Mouse (Mus musculus): ENCODE data around the gene Syngr2. TPM values are rescaled to one million over a fixed set of nuclear protein-coding genes. Genes with fewer than 3 reads are reported as not detected.

The Syngr2 gene
- polyA plus RNA-seq, 1 experiment from 2014 or later = 15.9 TPM

DNA sequence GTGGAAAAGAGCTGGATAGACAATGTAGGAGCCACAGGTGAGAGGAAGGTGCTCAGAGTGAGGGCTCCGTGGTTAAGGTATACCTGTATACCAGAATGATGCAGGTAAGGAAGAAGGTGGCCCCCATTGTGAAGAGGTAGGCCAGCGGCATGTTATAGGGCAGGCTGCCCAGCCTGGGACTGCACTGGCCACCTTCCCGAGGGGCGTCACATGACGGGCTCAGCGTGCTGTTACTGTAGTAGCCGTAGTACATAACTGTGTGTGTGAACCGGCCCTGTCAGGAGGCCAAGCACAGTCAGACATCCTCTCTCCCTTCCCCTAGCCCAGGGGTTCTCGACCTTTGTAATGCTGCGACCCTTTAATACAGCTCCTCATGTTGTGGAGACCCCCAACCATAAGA is 34.5 kb upstream of the Syngr2 start:
- H3K27me3 ChIP-seq = peaks cover 15% of the 10 kb centered on the region
- H3K4me1 ChIP-seq = peaks cover 12% of the 10 kb centered on the region
- no peaks in the 10 kb centered on the region for H3K36me3 ChIP-seq (ENCODE audit: poor library complexity, severe bottlenecking)
- no peak overlapping the region for H3K9ac ChIP-seq
- H3K27ac ChIP-seq = no peak overlapping the region
- 90% methylated on average over 10 of the region's 10 CpGs for WGBS
- no peak overlapping the region for H3K4me2 ChIP-seq
- no peak for ATAC-seq
- H3K9me3 ChIP-seq (replicated peaks) = no peaks in the 10 kb centered on the region
- no peak overlapping the region for H3K4me3 ChIP-seq

DNA sequence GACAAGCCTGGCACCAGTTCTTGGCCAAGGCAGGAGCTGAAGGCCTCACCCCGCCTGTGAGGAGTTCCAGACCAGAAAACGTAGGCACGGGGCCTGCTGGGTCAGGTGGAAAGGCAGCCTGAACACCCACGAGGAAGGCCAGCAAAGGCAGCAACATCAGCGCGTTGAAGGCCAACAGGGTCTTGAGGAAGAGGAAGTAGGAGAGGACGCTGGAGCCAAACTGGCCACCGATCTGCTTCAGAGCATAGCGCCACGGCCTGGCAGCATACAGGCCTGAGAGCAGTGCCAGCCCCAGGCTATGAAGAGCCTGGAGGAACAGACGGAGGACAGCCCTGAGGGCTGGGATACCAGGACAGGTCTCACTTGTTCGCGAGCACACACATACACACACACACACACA is 33.9 kb upstream of the Syngr2 start:
- no peak for ATAC-seq
- Histone ChIP-seq H3K27me3 (peaks cover 21% of the 10 kb centered on the region), H3K4me2 (no peak overlapping the region), H3K4me1 (peaks cover 13% of the 10 kb centered on the region), H3K9ac (no peak overlapping the region), H3K36me3 (ENCODE audit: poor library complexity, severe bottlenecking) (no peaks in the 10 kb centered on the region), H3K9me3 (replicated peaks) (no peaks in the 10 kb centered on the region), H3K4me3 (no peak overlapping the region), H3K27ac (no peak overlapping the region)
- WGBS = 86% methylated on average over 11 of the region's 13 CpGs

GRCm38 (mm10) chr11:117776085-117776792 is 33.2 kb upstream of the Syngr2 start:
- 90% methylated on average over 14 of the region's 14 CpGs for WGBS
- Histone ChIP-seq H3K4me1 (peaks cover 19% of the 10 kb centered on the region), H3K4me2 (no peak overlapping the region), H3K9ac (no peak overlapping the region), H3K4me3 (no peak overlapping the region), H3K27ac (no peak overlapping the region), H3K27me3 (peaks cover 28% of the 10 kb centered on the region), H3K36me3 (ENCODE audit: poor library complexity, severe bottlenecking) (no peaks in the 10 kb centered on the region), H3K9me3 (replicated peaks) (no peaks in the 10 kb centered on the region)
- ATAC-seq = no peak

DNA sequence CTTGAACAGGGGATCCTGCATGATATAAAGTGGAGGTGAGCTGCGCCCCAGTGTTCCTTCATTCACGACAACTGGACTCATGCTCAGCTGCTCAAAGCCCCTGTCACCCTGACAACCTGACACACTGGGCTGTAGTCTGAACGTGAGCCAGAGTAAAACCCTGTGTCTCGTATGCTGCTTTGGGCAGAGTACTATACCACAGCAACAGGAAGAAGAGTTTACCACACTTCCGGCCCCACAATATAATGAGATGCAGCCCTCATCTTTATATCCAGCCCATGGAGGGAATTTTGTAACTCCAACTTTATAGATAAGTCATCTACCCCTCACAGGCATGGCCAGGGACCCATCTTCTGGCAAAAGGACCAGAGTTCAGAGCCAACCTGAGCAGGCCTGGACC is 32.4 kb upstream of the Syngr2 start:
- Histone ChIP-seq H3K9me3 (replicated peaks) (no peaks in the 10 kb centered on the region), H3K9ac (no peak overlapping the region), H3K4me3 (no peak overlapping the region), H3K36me3 (ENCODE audit: poor library complexity, severe bottlenecking) (no peaks in the 10 kb centered on the region), H3K27me3 (peaks cover 37% of the 10 kb centered on the region), H3K4me2 (no peak overlapping the region), H3K4me1 (peaks cover 19% of the 10 kb centered on the region), H3K27ac (no peak overlapping the region)
- no peak for ATAC-seq
- WGBS = 88% methylated on average over 5 of the region's 5 CpGs

- H3K4me3 ChIP-seq = no peak overlapping the region
- no peaks in the 10 kb centered on the region for H3K9me3 ChIP-seq (replicated peaks)
- WGBS = 93% methylated on average over 11 of the region's 11 CpGs
- peaks cover 21% of the 10 kb centered on the region for H3K4me1 ChIP-seq
- no peak overlapping the region for H3K4me2 ChIP-seq
- H3K36me3 ChIP-seq (ENCODE audit: poor library complexity, severe bottlenecking) = no peaks in the 10 kb centered on the region
- no peak for ATAC-seq
- peaks cover 46% of the 10 kb centered on the region for H3K27me3 ChIP-seq
- no peak overlapping the region for H3K27ac ChIP-seq
- H3K9ac ChIP-seq = no peak overlapping the region
These were observed 31.4 kb upstream of the Syngr2 start for GRCm38 (mm10) chr11:117778031-117778430.

- Histone ChIP-seq H3K27ac (no peak overlapping the region), H3K4me2 (peak overlapping the region; percentile 55; the same call in 1 of the 2 replicates), H3K4me1 (peaks cover 27% of the 10 kb centered on the region), H3K9ac (no peak overlapping the region), H3K9me3 (replicated peaks) (no peaks in the 10 kb centered on the region), H3K27me3 (peaks cover 53% of the 10 kb centered on the region), H3K4me3 (no peak overlapping the region), H3K36me3 (ENCODE audit: poor library complexity, severe bottlenecking) (no peaks in the 10 kb centered on the region)
- WGBS = 78% methylated on average over 12 of the region's 12 CpGs
- no peak for ATAC-seq
These were observed 30.5 kb upstream of the Syngr2 start for GRCm38 (mm10) chr11:117778851-117779433.

GRCm38 (mm10) chr11:117779434-117780198 is 29.9 kb upstream of the Syngr2 start:
- peak; percentile 33; the same call in 1 of the 2 replicates for ATAC-seq
- H3K4me3 ChIP-seq = peak overlapping the region; percentile 24
- peaks cover 60% of the 10 kb centered on the region for H3K27me3 ChIP-seq
- 5% methylated on average over 38 of the region's 38 CpGs for WGBS
- peak overlapping the region; percentile 6 for H3K9ac ChIP-seq
- H3K36me3 ChIP-seq (ENCODE audit: poor library complexity, severe bottlenecking) = no peaks in the 10 kb centered on the region
- no peak overlapping the region; the same call in 1 of the 2 replicates for H3K27ac ChIP-seq
- H3K9me3 ChIP-seq (replicated peaks) = no peaks in the 10 kb centered on the region
- peaks cover 27% of the 10 kb centered on the region for H3K4me1 ChIP-seq
- H3K4me2 ChIP-seq = peak overlapping the region; percentile 55

- Histone ChIP-seq H3K4me1 (peaks cover 27% of the 10 kb centered on the region), H3K27me3 (peaks cover 64% of the 10 kb centered on the region), H3K9ac (peak overlapping the region; percentile 6), H3K36me3 (ENCODE audit: poor library complexity, severe bottlenecking) (no peaks in the 10 kb centered on the region), H3K4me2 (peak overlapping the region; percentile 55), H3K9me3 (replicated peaks) (no peaks in the 10 kb centered on the region), H3K27ac (no peak overlapping the region; the same call in 1 of the 2 replicates), H3K4me3 (peak overlapping the region; percentile 24)
- no peak for ATAC-seq
- 3% methylated on average over 17 of the region's 17 CpGs for WGBS
These were observed 29.3 kb upstream of the Syngr2 start for GRCm38 (mm10) chr11:117780199-117780515.

- no peak overlapping the region for H3K27ac ChIP-seq
- ATAC-seq = no peak
- H3K36me3 ChIP-seq (ENCODE audit: poor library complexity, severe bottlenecking) = no peaks in the 10 kb centered on the region
These were observed 28.8 kb upstream of the Syngr2 start for GRCm38 (mm10) chr11:117780582-117781111.

GRCm38 (mm10) chr11:117781199-117781821 is 28.2 kb upstream of the Syngr2 start:
- no peak for ATAC-seq
- H3K36me3 ChIP-seq (ENCODE audit: poor library complexity, severe bottlenecking) = no peaks in the 10 kb centered on the region
- H3K4me3 ChIP-seq = no peak overlapping the region
- peak overlapping the region; percentile 55 for H3K4me2 ChIP-seq
- no peaks in the 10 kb centered on the region for H3K9me3 ChIP-seq (replicated peaks)
- H3K4me1 ChIP-seq = peaks cover 27% of the 10 kb centered on the region
- 23% methylated on average over 18 of the region's 18 CpGs for WGBS
- H3K27me3 ChIP-seq = peaks cover 64% of the 10 kb centered on the region
- no peak overlapping the region for H3K27ac ChIP-seq
- H3K9ac ChIP-seq = no peak overlapping the region

More at GRCm38 (mm10) chr11:117780582-117781111, 28.8 kb upstream of the Syngr2 start:
- 1% methylated on average over 19 of the region's 19 CpGs for WGBS
- peaks cover 64% of the 10 kb centered on the region for H3K27me3 ChIP-seq
- H3K4me2 ChIP-seq = peak overlapping the region; percentile 55
- no peak overlapping the region for H3K9ac ChIP-seq
- H3K4me1 ChIP-seq = peaks cover 27% of the 10 kb centered on the region
- no peaks in the 10 kb centered on the region for H3K9me3 ChIP-seq (replicated peaks)
- H3K4me3 ChIP-seq = peak overlapping the region; percentile 24

- Histone ChIP-seq H3K4me3 (peak within 1 kb of the TSS; percentile 30), H3K9ac (peak within 1 kb of the TSS; percentile 45), H3K4me2 (peak within 1 kb of the TSS; percentile 60), H3K9me3 (replicated peaks) (no peaks in the 10 kb centered on the region), H3K27me3 (peaks cover 64% of the 10 kb centered on the region), H3K36me3 (ENCODE audit: poor library complexity, severe bottlenecking) (no peaks in the 10 kb centered on the region), H3K4me1 (peaks cover 27% of the 10 kb centered on the region), H3K27ac (no peak within 1 kb of the TSS)
- 40% methylated on average over 24 of the region's 24 CpGs for WGBS
- ATAC-seq = no peak
These were observed 27.3 kb upstream of the Syngr2 start, which contains the start of the genes Tmc8 and Tmc6 for GRCm38 (mm10) chr11:117781993-117782704. TSS of gene Tmc8 (plus strand) at chr11:117782076. TSS of gene Tmc6 (minus strand) at chr11:117782198.
